Mouse (Mus musculus): ENCODE results near the gene Fbxo48.

Gene Fbxo48

DNA sequence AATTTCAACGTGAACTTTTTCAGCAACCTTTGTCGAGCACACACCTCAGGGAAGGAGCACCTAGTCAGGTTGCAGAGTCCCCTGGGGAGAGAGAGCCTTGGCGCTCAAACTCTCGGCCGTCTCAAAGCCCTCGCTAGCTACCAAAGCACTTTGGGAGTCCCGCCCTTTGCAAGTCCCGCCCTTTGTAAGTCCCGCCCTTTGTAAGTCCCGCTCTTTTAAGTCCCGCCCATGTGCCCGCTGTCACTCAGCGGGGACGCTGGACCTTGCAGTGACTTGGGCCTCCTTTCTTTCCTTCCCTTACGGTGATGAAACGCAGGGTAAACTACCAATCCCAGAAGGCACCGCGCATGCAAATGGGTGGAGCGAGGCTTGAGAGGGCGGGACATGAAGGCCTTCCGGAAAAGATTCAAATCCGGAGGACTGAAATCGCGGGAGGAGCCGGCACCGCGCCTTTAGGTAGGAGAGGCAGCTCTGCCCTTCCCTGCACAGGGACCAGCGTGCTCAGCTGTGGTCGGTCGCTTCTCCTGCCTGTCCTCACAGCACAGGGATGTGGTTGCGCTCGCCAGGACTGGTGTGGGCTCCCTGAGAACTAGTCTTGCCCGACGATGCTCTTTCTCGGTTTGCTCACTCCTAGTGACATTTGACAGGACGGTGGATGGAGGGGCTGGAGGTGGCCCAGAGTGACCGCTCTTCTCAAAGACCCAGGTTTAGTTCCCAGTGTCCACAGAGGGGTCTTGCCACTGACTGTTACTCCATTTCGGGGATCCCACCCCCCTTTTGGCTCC is at the start of gene Fbxo48:
Gene Fbxo48 (plus strand): TSS at position 400 of the 785 bp plus-strand sequence.
- in situ Hi-C loops (cut with MboI, MseI): loop anchor here (5.0 to 10.0 kb wide), 3 partner anchors 54 to 444 kb away; partner anchors contain the start of gene Sec61g

DNA sequence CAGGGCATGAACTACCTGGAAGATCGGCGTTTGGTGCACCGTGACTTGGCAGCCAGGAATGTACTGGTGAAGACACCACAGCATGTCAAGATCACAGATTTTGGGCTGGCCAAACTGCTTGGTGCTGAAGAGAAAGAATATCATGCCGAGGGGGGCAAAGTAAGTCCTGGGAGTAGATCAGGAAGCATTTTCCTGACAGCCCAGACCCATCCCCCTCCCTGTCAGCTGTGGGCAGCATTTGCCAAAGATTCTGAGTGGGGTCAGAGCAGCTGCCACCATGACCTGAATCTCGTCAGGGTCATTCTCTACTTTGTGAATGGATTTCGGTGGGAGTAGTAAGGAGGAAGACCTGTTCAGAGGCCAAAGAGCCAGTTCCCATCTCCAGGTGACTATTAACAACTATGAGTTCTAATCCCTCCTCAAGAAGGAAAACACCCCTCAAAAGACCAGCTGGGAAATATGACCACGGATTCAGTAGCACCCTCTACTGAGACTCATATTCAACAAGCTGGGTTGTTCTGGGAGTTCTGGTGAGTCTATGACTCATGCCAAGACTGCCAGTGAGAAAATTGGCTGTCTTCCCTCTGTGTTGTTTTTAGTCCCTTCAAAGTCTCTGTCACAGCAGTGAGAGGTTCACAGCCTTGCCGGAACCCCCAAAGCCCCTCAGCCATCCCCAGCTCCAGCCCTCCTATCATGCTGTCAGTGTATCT is 46.7 kb upstream of the Fbxo48 start:
- in situ Hi-C loops (cut with MboI, MseI): no loop called here

DNA sequence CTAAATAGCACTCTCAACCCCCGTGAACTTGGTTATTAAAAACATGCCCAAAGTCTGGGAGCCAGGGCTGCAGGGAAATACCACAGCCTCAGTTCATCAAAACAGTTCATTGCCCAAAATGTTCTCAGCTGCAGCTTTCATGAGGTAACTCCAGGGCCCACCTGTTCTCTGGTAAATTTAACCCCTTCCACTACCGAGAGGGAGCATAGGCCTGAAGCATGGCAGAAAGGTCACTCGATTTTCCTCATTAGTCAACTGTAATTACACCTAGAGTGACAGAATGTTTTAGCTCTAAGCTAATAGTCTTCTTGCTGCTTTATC is 46.2 kb upstream of the Fbxo48 start:
- in situ Hi-C loops (cut with MboI, MseI): no loop called here

DNA sequence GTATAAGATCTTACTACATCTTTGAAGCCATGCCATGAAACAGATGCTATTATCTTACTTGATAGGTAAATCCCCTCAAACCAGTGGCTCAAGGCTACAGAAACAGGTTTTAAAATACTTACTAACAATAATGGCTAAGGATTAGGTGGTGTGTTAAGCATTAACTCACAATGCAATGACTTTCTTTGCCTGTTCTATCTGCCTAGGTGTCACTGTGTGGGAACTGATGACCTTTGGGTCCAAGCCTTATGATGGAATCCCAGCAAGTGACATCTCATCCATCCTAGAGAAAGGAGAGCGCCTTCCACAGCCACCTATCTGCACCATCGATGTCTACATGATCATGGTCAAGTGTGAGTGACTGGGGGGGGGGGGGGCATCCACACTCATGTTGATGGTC is 44.6 kb upstream of the Fbxo48 start:
- in situ Hi-C loops (cut with MboI, MseI): no loop called here

DNA sequence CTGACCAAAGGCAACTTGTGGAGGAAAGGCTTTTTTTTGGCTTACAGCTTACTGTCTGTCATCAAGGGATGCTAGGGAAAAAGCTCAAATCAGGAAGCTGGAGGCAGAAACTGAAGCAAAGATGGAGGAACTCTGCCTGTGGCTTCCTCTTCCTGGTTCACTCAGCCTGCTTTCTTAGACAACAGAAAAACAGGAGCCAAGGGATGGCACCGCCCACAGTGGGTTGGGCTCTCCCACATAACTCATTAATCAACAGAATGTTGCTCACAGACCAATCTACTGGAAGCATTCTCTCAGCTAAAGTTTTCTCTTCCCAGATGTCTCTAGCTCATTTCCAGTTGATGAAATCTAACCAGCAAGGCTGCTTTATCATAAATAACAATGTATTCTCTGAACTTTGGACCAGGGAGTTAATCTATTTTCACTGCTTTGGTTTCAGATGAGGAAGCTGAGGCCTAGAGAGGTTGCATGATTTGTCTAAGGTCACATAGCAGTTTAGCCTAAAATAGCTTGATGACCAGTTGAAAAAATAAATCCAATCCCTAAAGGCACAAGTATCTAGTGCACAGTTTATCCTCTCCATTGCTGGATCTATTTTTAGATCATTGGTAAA is 43.6 kb upstream of the Fbxo48 start:
- in situ Hi-C loops (cut with MboI, MseI): no loop called here

DNA sequence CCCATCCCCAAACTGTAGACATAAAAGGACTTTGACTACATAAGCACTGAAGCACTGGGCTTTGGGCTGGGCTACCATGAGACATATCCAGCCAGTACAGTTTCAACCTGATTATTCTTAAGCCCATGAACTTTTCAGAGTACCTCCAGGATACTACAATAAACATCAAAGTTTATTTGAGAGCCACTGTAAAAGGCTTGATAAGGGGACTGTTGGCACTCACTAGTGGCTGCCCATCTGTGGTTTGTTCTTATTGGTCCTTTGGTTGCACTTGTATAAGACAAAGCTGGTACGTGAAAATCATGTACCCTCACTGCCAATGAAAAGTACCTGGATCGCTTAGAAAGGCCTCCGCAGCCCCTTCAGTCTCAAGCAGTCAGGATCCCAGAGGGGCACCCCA is 36.4 kb upstream of the Fbxo48 start:
- in situ Hi-C loops (cut with MboI, MseI): no loop called here

DNA sequence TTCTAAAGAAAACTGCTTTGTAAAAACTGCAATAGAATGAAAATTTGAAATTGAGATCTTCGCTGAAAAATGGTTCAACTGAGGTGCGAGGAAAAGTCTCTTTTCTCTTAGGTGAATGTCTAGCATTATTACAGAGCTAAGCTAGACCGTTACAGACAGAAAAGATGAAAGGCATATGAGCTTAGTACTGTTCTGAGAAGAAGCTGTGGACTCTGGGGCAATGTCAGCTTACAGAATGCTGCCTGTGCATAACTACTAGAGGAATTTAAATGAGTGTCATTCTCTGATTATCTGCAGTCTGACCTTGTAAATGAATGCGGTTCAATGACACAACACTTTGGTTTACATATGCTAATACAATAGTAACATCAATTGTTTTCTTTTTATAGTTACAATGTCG is 35.3 kb upstream of the Fbxo48 start:
- in situ Hi-C loops (cut with MboI, MseI): no loop called here

DNA sequence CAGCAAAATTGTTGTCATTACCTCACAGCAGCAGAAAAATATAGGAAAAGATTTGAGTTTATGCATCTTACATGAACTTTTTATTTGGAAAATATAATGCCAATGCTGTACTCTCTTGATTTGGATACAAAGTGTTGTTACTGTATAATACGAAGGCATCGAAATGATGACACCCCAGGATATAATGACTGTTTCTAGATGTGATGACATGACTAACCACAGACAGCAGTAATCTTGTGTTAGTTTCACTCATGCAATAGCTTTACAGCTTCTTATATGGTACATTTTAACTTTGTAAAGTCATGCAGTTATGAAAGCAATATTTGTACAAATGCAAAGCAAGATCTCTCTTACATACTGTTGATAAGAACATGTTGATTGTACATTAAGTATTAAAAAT is 33.7 kb upstream of the Fbxo48 start:
- in situ Hi-C loops (cut with MboI, MseI): no loop called here

DNA sequence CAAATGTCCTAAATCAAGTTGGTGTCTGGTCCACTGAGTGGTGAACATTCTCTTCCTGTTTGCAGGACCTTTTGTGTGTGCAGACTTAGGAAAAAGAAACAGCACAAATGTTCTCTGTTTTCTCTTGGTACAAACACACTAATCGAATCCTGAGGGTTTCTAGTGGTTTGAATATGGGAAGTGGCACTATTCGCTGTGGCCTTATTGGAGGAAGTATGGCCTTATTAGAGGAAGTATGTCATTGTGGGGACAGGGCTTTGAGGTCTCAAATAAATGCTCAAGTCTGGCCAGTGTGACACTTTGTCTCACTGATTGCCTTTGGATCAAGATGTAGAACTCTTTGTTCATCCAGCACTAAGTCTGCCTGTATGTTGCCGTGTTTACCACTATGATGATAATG is 19.0 kb upstream of the Fbxo48 start:
- in situ Hi-C loops (cut with MboI, MseI): no loop called here

DNA sequence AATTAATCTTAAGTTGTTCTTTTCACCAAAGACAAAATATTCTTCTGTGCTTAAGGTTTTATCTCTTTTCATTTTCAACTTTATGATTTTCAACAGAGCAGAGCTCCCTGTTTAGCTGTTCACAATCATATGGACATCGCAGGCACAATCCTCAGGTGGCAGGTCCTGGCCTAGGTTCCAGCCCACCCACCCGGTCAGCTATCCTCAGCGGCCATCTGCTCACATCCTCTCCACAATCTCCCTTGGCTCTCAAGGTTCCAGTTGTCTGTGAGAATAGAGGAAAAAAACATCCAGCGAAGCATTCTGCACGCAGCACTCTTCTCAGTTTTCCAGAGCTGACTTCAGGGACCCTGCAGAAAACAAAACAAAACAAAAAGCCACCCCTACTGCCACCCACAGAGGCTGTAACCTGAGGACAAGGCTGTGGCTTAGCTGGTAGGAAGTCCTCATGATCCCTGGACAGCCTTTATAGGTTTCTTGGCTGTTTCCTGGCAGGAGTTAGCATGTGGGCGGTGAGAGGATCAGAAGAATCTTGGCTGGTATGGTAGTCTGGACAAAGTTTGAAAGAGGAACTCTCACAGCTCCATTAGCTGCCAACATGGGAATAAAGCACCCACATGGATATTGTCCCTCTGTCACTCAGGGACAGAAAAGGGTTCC is 15.5 kb upstream of the Fbxo48 start:
- in situ Hi-C loops (cut with MboI, MseI): no loop called here

DNA sequence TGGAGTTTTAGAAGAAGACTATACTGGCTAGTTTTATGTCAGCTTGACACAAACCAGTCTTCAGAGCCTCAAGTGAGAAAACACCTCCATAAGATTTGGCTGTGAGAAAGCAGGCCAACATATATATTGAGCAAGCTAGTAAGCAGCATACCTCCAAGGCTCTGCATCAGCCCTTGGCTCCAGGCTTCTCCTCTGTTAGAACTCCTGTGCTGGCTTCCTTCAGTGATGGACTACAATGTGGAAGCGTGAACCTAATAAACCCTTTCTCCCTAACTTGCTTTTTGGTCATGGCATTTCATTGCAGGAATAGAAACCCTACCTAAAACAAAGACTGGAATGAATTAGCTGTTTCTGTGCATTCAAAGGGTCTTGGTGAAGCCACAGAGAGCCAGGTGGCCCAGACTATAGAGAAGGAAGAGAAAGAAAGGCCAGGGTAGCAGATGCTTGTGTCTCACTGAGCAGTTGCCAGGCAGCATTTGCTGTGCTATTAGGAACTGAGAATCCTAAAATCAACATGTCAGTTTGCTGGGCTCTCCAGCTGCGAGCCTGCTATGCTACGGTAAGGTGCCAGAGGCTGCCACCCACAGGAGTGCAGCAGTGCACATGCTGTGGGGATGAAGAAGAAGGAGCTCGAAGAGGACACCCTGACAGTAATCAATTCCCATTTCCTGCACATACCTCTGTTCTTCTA is 9.9 kb upstream of the Fbxo48 start:
- in situ Hi-C loops (cut with MboI, MseI): no loop called here

DNA sequence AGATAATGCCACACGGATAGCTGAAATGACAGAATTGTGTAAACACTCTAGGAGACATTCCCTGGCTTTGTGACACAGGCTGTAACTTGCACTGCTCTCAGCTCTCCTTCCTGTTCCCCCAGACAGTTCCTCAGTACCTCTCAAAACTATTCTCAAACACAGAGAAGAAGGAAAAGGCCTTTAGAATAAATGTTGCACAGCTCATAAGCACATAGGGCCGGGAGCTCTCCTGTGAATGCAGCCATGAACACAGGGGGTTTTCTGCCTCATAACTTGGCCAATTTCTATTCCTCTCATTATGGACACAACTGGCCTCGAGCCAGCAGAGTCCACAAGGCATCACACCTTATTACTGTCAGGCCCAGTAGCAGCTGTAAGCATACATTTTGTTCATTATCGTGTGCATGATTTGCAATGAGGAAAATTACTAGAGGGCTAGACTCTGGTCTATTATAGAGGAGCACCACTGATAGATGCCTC is 9.2 kb upstream of the Fbxo48 start:
- in situ Hi-C loops (cut with MboI, MseI): no loop called here

DNA sequence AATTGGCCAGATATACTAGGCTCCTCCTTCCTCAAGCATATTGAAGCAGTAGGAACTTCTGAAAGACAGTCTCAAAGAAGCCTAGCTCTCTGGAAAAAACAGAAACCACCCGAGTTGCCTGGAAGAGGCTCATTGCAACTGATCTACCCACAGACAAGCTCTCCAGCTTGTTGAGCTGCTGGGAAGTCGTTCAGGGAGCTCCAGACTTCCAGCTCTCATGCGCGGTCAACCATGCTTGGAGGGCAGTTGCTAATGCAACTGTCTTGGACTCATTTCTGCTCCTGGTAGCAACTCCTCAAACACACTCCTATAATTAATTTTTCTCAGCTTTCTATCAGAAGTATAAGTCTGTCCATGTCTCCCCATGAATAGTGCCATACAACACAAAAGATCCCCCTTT is 8.2 kb upstream of the Fbxo48 start:
- in situ Hi-C loops (cut with MboI, MseI): no loop called here

DNA sequence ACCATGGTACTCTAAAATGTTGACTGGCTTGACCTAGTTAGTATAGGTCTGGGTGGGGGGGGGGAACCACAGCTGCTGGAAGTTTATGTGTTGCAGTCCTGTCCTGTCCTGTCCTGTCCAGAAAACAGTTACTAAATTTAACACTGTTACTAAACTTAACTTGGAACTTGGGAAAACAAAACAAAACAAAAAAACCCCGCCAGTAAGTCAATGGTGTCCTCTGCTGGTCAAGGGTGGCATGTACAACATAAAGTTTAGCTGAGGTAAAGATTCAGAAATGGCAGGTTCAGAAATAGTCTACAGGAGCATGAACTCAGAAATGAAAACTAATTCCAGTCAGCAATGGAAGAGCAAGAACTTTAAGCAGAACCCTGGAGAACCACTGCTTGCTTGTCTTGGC is 2.4 kb upstream of the Fbxo48 start:
- in situ Hi-C loops (cut with MboI, MseI): no loop called here

DNA sequence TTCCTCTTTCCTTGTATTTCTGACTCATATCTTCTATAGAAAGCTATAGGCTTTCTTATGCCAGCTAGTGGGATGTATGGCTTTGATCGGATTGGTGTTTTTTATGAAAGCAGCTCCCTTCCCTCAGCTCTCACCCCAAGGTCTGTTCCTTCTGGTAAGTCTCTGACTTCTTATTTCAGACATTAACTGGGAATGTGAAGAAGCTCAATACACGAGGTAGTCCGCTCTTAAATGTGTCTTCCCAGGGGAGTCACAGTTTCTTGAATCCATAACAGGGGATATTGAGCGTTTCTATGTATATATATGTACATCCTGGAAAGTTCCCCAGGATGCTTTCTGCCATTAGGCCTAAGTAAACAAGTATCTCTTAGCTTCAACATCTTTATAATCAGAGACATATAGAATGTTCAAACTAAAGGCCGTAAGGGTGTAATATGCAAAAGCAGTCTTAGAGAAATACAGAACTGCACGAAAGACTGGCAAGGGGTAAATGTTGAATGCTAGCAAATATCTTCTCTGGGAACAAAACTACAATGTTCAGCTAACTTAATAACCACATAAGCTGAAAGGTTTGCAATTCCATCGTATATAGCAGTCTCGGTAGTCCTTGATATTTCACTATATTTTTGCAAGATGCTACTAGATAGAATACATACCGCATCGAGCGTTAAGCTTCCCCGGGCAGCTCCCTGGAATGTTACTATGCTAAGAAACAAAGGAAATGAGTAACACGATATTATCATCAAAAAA is 774 bp upstream of the Fbxo48 start:
- in situ Hi-C loops (cut with MboI, MseI): loop anchor here (5.0 to 10.0 kb wide), 3 partner anchors 54 to 443 kb away; partner anchors contain the start of gene Sec61g

DNA sequence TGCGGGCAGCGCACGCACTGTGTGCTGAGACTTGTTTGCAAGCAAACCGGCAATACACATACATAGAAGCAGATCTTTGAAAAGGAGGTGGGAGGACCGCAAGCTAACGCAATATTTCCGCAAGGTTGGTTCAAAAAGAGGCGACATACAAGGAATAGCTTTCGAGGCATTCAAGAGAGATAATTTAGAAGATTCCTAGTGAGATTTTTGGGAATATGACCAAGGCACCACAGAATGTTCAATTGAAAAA is 511 bp downstream of the Fbxo48 start:
- in situ Hi-C loops (cut with MboI, MseI): loop anchor here (5.0 to 10.0 kb wide), 3 partner anchors 53 to 444 kb away; partner anchors contain the start of gene Sec61g

DNA sequence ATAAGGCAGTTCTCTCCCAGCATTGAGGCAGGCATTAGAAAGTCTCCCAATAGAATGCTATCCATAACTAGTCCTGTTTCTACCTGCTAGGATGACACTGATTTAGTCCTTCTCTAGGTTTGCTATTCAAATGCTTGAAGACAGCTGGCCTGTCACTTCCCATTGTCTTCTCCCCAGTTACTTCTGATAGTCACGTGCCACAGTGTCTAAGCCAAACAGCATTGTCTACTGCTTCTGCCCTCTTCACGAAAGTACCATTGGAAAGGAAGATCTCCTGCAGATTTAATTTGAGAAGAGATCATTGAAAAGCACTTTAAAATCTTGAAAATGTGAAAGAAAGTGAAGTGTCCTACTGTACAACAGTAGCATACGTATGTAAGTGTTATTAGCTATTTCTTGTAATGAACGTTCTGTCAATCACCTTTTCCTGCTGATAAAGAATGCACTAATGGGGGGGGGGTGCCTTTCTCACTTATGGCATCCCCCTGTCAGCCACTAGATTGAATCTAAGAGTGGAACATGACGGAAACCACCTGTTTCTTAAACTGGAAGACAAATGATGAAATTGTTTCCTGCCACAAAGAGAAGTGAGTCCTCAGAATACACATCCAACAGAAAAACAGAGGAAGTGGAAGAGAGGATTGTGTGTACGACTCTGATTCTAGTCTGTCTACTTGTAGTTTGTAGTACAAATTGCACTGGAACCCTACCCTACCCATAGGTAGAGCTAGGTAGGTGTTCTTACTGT is 5.1 kb downstream of the Fbxo48 start:
- in situ Hi-C loops (cut with MboI, MseI): loop anchor here (10.0 kb wide), 1 partner anchor 49 kb away; no protein-coding TSS in a partner anchor

DNA sequence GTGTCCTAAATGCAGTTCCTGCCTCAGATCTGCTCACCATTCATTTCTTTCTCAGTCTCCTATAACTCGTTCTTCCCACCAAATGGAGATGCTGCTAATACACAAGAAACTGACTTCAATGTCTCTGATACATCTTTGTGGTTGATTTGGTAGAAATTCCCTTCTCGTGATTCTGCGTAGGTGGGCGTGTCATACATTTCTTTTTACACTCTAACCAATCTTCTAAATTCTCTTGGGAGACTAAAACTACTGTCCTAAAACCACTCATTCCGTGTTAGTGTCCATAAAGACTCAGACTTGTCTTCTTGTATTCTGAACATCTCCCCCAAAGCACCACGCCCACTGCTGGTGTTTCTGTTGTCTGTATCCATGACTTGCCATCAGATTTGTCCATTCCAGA is 5.9 kb downstream of the Fbxo48 start:
- in situ Hi-C loops (cut with MboI, MseI): loop anchor here (10.0 kb wide), 1 partner anchor 48 kb away; no protein-coding TSS in a partner anchor

DNA sequence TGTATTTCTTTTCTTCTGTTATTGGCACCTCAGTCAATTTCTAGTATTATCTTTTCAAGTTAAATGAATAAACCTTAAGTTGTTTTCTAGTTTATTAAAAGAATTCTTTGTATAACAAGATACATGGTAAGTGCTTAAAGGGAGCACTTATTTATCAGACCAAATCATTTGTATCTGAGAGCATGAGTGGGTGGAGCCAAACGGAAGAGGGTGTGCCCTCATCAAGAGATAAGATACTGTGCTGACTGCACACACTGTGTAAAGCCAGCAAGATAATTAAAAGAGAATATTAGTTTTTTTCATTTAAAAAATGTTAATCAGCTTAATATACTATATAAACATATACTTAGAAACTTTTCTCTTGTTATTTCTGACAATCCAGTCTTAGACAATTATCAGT is 7.3 kb downstream of the Fbxo48 start:
- in situ Hi-C loops (cut with MboI, MseI): loop anchor here (10.0 kb wide), 1 partner anchor 46 kb away; no protein-coding TSS in a partner anchor

DNA sequence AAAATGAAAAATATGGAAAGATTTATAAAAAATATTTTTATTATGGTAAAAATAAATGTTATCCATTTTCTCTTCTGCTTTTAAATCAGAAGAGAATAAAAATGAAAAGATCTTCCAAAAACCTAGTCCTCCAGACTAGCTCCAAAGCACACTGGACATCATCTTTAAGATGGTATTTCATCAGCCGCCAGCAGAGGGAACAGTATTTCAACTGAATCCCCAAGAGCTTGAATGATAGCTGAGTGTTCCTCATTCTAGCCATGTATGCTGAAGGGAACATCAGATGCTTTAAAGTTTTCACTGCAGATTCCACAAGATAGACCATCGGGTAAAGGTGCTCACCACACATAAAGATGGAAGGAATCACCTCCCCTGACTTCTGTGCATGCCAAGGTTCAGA is 16.6 kb downstream of the Fbxo48 start:
- in situ Hi-C loops (cut with MboI, MseI): no loop called here

Measured in T-helper 1 cell (primary cell).